Mouse (Mus musculus): Measurements from ENCODE around the gene Cbx7.
A peak's percentile ranks its signal among the peaks of the same experiment; 100 is the strongest.

The Cbx7 gene

GRCm38 (mm10) chr15:79970940-79971339 lies at the start of gene Cbx7:
Cbx7 (minus strand) TSS chr15:79971119.
- no peak for ATAC-seq (ENCODE audit: insufficient number of reproducible peaks, low FRiP score, low TSS enrichment)

DNA sequence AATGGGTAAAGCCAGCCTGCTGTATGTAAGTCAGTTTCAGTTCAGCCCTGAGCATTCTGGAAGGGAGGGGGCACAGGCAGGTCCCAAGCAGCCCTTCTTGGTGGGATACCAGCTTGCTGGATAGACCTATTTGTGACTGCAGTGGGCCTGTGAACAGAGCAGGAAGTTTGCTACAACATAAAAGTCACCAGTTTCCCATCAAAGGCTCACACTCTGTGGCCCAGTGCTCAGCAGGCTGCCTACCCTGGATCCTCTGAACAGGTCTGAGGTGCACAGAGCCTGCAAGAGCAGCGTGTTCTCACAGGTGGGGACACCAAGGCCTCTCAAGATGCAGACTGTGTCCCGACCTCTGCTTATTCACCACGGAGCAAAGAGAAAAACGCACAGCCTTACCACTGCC lies 49.6 kb upstream of the Cbx7 start:
- ATAC-seq (ENCODE audit: insufficient number of reproducible peaks, low FRiP score, low TSS enrichment) = no peak

GRCm38 (mm10) chr15:80019625-80020024 lies 48.7 kb upstream of the Cbx7 start:
- no peak for ATAC-seq (ENCODE audit: insufficient number of reproducible peaks, low FRiP score, low TSS enrichment)

DNA sequence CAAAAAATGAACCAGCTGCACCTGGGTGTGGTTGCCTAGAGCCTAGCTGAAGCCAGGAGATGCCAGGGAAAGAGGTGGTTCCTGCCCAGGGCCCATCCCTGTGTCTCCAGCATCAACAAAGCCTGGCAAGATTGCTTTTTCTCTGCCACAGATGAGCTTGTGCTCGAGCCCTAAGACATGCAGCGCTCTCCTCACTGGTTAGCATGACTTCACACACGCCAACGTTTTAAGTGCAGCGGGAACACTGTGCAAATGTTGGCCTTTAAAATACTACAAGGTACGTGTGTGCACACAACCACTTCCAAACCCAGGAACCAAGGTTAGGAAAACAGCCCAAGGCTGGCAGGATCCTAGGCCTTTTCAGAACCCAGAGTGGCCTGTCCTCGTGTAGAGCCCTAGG lies 48.3 kb upstream of the Cbx7 start:
- ATAC-seq (ENCODE audit: insufficient number of reproducible peaks, low FRiP score, low TSS enrichment) = no peak

GRCm38 (mm10) chr15:80016563-80017301 lies 45.8 kb upstream of the Cbx7 start:
- ATAC-seq (ENCODE audit: insufficient number of reproducible peaks, low FRiP score, low TSS enrichment) = no peak

DNA sequence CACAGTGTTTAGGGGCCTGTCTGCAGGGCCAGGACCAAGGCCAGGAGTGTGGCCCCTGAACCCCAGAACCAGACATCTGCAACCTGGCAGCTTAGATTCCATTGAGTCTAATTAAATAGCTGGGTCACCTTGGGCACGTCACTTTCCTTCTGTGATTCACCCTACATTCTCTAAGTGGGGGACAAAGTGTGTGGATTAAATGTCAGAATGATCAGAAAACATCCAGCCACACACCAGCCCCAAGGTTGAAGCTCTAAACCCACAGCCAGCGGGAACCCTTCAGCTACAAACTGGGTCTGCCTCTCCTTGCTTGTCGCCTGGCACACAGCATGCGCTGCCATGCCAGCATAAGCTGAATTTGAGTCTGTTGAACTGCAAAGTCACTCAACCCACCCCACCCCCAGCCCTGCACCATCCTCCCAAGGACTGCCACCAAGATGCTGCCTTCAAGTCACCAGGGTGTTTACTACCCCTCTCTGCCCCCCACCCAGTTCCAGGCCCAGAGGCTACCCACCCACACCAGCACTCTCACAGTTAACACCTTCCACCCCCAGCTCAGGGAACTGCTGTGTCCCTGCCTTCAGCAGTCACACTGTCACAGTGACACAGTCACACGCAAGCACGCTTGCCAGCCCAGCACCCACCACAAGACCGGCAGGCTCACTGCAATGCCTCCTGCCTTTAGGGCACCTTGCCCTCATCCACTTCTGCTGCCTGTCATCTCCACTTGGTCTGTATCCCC lies 44.5 kb upstream of the Cbx7 start:
- ATAC-seq (ENCODE audit: insufficient number of reproducible peaks, low FRiP score, low TSS enrichment) = no peak

DNA sequence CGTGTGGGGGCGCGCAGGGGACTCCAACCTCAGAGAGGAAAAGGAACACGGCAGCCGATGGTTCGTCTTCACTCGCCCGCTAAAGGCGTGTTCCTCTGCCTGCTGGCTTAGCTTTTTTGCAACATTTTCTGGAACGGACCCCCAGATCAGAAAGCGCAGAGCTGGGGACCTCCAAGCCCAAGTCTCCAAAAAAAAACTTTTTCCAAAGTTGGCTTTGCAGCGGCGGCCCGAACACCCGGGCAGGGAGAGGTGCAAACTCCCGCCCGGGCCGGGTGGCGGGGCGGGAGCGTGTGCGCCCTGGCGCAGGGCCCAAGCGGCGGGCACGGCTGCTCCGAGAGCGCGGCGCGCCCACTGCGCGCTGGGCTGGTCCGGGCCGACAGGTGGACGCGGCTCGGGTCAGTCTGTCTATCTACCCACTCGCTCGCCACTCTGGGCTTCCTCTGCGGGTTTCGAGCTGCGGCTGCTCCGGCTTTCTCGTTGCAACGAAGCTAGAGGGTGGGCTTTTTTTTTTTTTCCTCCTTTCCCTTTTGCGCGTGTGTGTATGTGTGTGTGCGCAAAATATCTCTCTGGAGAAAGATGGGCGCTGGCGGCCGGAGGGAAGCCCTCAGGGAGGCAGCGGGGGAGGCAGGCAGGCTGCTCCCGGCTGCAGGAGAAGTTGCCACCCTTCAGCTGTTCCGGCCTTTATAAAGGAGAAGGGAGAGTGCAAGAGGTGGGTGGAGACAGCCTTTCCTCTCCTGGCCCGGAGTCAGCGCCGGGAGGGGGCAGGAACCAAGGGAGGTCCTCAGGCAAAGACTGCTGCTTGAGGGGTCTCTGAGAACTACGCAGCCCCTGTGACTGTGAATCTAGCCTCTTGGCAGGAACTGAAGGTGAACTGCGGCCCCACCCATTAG lies 43.6 kb upstream of the Cbx7 start, which contains the start of gene Pdgfb:
Gene Pdgfb (minus strand): TSS at position 657 of the 890 bp plus-strand sequence.
- no peak for ATAC-seq (ENCODE audit: insufficient number of reproducible peaks, low FRiP score, low TSS enrichment)

GRCm38 (mm10) chr15:80014031-80014320 lies 43.1 kb upstream of the Cbx7 start:
- no peak for ATAC-seq (ENCODE audit: insufficient number of reproducible peaks, low FRiP score, low TSS enrichment)

- no peak for ATAC-seq (ENCODE audit: insufficient number of reproducible peaks, low FRiP score, low TSS enrichment)
These were observed 42.5 kb upstream of the Cbx7 start for GRCm38 (mm10) chr15:80013256-80014030.

- peak; percentile 48; the same call in 1 of the 2 replicates for ATAC-seq (ENCODE audit: insufficient number of reproducible peaks, low FRiP score, low TSS enrichment)
These were observed 41.7 kb upstream of the Cbx7 start for GRCm38 (mm10) chr15:80012527-80013201.

GRCm38 (mm10) chr15:80011778-80012526 lies 41.0 kb upstream of the Cbx7 start:
- ATAC-seq (ENCODE audit: insufficient number of reproducible peaks, low FRiP score, low TSS enrichment) = peak; percentile 66

- ATAC-seq (ENCODE audit: insufficient number of reproducible peaks, low FRiP score, low TSS enrichment) = no peak
These were observed 40.3 kb upstream of the Cbx7 start for GRCm38 (mm10) chr15:80011194-80011593.

DNA sequence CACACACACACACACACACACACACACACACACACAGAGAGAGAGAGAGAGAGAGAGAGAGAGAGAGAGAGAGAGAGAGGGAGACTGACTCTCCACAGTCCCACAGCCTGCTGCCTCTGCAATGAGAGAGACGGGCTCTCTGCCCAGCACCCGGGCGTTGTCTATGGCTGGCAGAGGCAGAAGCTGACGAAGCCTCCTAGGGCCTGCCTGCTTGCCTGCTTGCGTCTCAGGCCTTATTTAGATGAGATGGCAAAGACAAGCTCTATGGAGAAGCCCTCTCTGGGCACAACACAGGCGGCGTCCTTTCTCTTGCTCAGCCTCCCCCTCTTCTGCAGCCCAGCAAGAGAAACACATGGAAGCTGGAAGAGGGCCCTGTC lies 39.3 kb upstream of the Cbx7 start:
- no peak for ATAC-seq (ENCODE audit: insufficient number of reproducible peaks, low FRiP score, low TSS enrichment)

- ATAC-seq (ENCODE audit: insufficient number of reproducible peaks, low FRiP score, low TSS enrichment) = no peak
These were observed 38.7 kb upstream of the Cbx7 start for GRCm38 (mm10) chr15:80009421-80010181.

- ATAC-seq (ENCODE audit: insufficient number of reproducible peaks, low FRiP score, low TSS enrichment) = no peak
These were observed 37.5 kb upstream of the Cbx7 start for GRCm38 (mm10) chr15:80008461-80008860.

DNA sequence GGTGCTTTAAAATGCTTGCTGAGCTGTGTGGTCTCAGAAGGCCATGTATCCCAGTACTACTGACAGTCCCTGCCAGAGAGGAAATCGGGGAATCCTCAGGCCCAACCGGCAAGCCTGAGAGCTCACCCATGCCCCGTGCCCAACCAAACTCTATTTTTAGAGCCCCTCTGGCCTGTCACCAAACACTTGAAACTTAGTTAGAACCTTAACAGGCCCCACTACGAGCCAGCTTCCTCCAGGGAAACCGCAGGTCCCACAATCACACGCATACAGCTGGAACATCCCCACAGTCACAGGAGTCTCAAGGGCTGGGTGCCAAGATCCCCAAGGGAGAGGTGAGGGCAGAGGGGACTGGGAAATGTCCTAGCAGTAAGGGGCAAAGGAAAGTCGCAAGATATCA lies 35.2 kb upstream of the Cbx7 start:
- no peak for ATAC-seq (ENCODE audit: insufficient number of reproducible peaks, low FRiP score, low TSS enrichment)

DNA sequence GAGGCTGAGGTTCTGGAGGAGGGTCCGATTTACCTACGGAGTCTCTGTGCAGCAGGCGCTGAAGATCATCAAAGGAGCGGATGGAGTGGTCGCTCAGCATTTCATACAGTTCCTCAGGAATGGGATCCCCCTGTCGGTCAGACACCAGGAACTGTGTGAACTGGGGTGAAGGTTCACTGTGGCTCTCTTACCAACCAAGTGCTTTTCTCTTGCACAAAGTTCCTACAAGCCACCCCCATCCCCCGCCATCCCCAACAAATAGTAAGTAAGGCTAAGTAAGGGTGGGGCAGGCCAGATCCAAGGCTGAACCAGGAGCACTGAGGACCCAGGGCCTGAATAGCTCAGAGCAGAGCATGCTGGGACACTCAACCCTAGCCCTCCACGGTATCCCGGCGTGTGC lies 34.5 kb upstream of the Cbx7 start:
- no peak for ATAC-seq (ENCODE audit: insufficient number of reproducible peaks, low FRiP score, low TSS enrichment)

DNA sequence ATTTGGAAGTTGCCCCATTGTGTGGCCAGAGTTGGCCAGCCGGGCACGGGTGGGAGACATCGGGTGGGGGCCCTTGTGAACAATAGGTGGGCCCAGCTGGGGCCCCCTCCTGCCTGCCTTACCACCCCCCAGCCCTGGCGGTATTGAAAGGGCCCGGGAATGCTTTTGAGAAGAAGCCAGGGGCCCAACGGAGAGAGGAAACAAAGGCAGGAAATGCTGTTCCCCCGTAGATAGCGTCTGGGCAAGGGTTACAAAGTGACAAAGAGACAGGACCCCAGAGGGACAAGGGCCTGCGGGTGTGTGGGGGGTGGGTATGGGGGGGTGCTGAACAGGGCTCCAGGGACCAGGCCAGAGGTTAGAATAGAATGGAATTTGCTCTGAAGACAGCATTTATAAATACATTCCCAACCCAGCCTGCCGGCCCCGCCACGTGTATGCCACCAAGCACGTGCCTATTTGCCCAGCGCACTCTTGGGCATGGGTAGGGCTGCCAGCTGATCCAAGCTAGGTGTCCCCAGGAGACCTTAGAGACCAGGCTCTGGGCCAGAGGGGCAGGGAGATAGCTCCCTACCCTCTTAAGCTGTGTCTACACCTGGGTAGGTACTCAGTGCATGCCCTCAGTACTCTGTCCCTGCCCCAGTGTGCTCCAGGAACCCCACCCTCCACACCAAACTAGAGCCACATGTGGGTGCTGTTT lies 33.9 kb upstream of the Cbx7 start:
- no peak for ATAC-seq (ENCODE audit: insufficient number of reproducible peaks, low FRiP score, low TSS enrichment)

All from cerebellum, adult (tissue).